Mouse (Mus musculus) natural killer cell, adult 2 months (primary cell): ENCODE results near the gene Tssk1.

ENCODE experiments used
- DNase-seq, 2 experiments: peaks; one replicate each; pipeline ENCODE4 v3.0.0; 2022; ENCODE audit warnings: low spot score in 2 of 2

Gene Tssk1

GRCm38 (mm10) chr16:17898462-17898861 lies 4.4 kb downstream of the Tssk1 start, which contains the start of the genes Dgcr2 and Tssk2:
TSS of gene Dgcr2 (minus strand) at chr16:17898562.
TSS of gene Tssk2 (plus strand) at chr16:17898637.
- DNase-seq, result no peak

- DNase-seq, result peak; percentile 86 to 90
Measured at GRCm38 (mm10) chr16:17911052-17911595, 17.1 kb downstream of the Tssk1 start, which contains the start of gene Ess2. TSS of gene Ess2 (minus strand) at chr16:17911348.

- DNase-seq, result peak in 1 of 2 experiments; percentile 18
Measured at GRCm38 (mm10) chr16:17914307-17915249, 20.6 kb downstream of the Tssk1 start, which contains the start of gene Gsc2. TSS of gene Gsc2 (minus strand) at chr16:17915059.

- DNase-seq, result no peak
Measured at GRCm38 (mm10) chr16:17920586-17920985, 26.6 kb downstream of the Tssk1 start.

- peak; percentile 88 to 93 for DNase-seq
Measured at GRCm38 (mm10) chr16:17921325-17922162, 27.5 kb downstream of the Tssk1 start.

- no peak for DNase-seq
Measured at GRCm38 (mm10) chr16:17922163-17922538, 28.1 kb downstream of the Tssk1 start.

GRCm38 (mm10) chr16:17927351-17928082 lies 33.5 kb downstream of the Tssk1 start:
- DNase-seq, result no peak

GRCm38 (mm10) chr16:17928087-17928580 lies 34.1 kb downstream of the Tssk1 start, which contains the start of gene Slc25a1:
TSS of gene Slc25a1 (minus strand) at chr16:17928219.
- peak in 1 of 2 experiments; percentile 46 for DNase-seq

- DNase-seq, result peak; percentile 78 to 84
Measured at GRCm38 (mm10) chr16:17928627-17929104, 34.6 kb downstream of the Tssk1 start.

- DNase-seq, result no peak
Measured at GRCm38 (mm10) chr16:17929211-17929610, 35.2 kb downstream of the Tssk1 start.

- no peak for DNase-seq
Measured at GRCm38 (mm10) chr16:17929631-17930030, 35.6 kb downstream of the Tssk1 start.

- DNase-seq, result no peak
Measured at GRCm38 (mm10) chr16:17931906-17932460, 38.0 kb downstream of the Tssk1 start.

- DNase-seq, result no peak
Measured at GRCm38 (mm10) chr16:17933594-17934444, 39.8 kb downstream of the Tssk1 start.

- no peak for DNase-seq
Measured at GRCm38 (mm10) chr16:17934445-17934910, 40.5 kb downstream of the Tssk1 start.

GRCm38 (mm10) chr16:17936776-17937175 lies 42.8 kb downstream of the Tssk1 start:
- DNase-seq, result no peak

- DNase-seq, result no peak
Measured at GRCm38 (mm10) chr16:17938187-17938586, 44.2 kb downstream of the Tssk1 start.

GRCm38 (mm10) chr16:17938821-17939220 lies 44.8 kb downstream of the Tssk1 start:
- DNase-seq, result peak; percentile 65 to 78

GRCm38 (mm10) chr16:17939255-17939751 lies 45.3 kb downstream of the Tssk1 start:
- DNase-seq, result no peak

GRCm38 (mm10) chr16:17943466-17943865 lies 49.4 kb downstream of the Tssk1 start:
- no peak for DNase-seq
